Mouse (Mus musculus): ENCODE results near the gene Sec23b. TPM values are rescaled to one million over a fixed set of nuclear protein-coding genes. Genes with fewer than 3 reads are reported as not detected.
A peak's percentile ranks its signal among the peaks of the same experiment; 100 is the strongest.
"Not testable (repeated sequence)": the region's sequence is repeated elsewhere in the genome, so short reads cannot be mapped to it uniquely, and the experiment has no call there.

The Sec23b gene
- total and polyA plus RNA-seq, 2 experiments from 2014 or later, result 59.9 to 71.1 TPM

DNA sequence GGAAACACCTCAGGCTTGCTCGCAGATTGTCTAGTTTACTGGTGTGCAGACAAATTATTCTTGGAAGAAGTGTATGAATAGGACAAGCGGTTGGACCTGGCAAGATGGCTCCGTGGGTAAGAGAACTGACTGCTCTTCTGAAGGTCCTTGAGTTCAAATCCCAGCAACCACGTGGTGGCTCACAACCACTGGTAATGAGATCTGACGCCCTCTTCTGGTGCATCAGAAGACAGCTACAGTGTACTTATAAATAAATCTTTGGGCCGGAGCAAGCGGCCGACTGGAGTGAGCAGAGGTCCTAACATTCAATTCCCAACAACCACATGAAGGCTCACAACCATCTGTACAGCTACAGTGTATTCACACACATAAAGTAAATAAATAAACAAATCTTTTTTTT, 37.0 kb downstream of the Sec23b start:
- H3K9me3 ChIP-seq (ENCODE audit: low read length); H3K27ac ChIP-seq (ENCODE audit: low read depth, low read length); H3K9ac ChIP-seq (replicated peaks; ENCODE audit: low read length, poor library complexity, severe bottlenecking); ATAC-seq (ENCODE audit: low FRiP score); H3K27me3 ChIP-seq (ENCODE audit: insufficient read depth, low read length); H3K4me1 ChIP-seq (ENCODE audit: insufficient read depth, low read length); H3K4me3 ChIP-seq (ENCODE audit: low read depth, low read length); H3K4me2 ChIP-seq (ENCODE audit: low read depth, low read length, poor library complexity, severe bottlenecking); DNase-seq (ENCODE audit: low spot score): not testable (repeated sequence)
- TF ChIP-seq CTCF (IDR thresholded peaks at IDR 0.05), result peak; percentile 28; the same call in 1 of the 2 replicates
- 69% methylated on average over 8 of the region's 8 CpGs for WGBS
- H3K36me3 ChIP-seq (ENCODE audit: insufficient read depth, low read length), result peaks cover 16% of the 10 kb centered on the region

DNA sequence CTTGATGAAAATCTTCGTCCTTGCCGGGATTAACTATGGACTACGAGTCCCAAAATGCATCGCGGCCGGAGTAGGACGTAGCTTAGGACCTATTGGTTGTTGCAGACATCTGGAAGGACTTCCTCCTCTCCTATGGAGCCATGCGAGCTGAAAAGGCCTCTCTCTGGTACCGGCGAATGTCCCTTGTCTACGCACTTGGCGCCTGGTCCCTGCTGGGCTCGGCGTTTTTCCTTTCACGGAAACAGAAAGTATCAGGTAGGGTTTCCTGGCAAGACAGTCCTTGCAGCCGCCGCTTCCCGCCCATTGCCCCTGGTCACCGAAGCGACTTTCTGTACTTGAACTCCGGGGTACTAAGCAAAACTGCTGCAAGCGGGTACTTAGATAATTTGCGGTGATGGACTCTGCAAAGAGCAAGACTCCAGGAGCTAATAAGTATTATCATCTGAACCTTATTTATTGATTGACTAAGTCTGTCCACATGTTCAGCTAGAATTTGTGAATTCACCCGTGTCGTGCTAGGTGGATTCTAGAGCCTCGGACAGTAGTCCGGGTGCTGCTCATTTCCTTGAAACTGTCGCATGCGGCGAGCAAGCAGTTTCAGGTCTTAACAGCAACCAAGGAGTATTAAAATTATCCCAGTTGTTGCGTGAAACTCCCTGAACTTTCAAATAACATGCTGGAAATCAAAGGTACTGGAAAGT, 38.1 kb downstream of the Sec23b start, which contains the start of gene Smim26:
Gene Smim26, plus strand, starts transcription at position 104 of the 701 bp plus-strand sequence.
- under 1% methylated on average over 31 of the region's 31 CpGs for WGBS
- TF ChIP-seq CTCF (IDR thresholded peaks at IDR 0.05), result no peak
- no peaks in the 10 kb centered on the region; the same call in 1 of the 2 replicates for H3K4me1 ChIP-seq (ENCODE audit: insufficient read depth, low read length)
- H3K27me3 ChIP-seq (ENCODE audit: insufficient read depth, low read length), result no peaks in the 10 kb centered on the region
- H3K9me3 ChIP-seq (ENCODE audit: low read length), result no peaks in the 10 kb centered on the region
- DNase-seq (ENCODE audit: low spot score) (peak; percentile 93), ATAC-seq (ENCODE audit: low FRiP score) (peak; percentile 93)
- H3K36me3 ChIP-seq (ENCODE audit: insufficient read depth, low read length), result peaks cover 6% of the 10 kb centered on the region; the same call in 1 of the 2 replicates
- peak within 1 kb of the TSS; percentile 58 for H3K9ac ChIP-seq (replicated peaks; ENCODE audit: low read length, poor library complexity, severe bottlenecking)
- peak within 1 kb of the TSS; percentile 51 for H3K4me3 ChIP-seq (ENCODE audit: low read depth, low read length)
- H3K27ac ChIP-seq (ENCODE audit: low read depth, low read length), result no peak within 1 kb of the TSS
- H3K4me2 ChIP-seq (ENCODE audit: low read depth, low read length, poor library complexity, severe bottlenecking), result peak within 1 kb of the TSS; percentile 54

- Histone ChIP-seq H3K4me1 (ENCODE audit: insufficient read depth, low read length) (no peaks in the 10 kb centered on the region; the same call in 1 of the 2 replicates), H3K9me3 (ENCODE audit: low read length) (no peaks in the 10 kb centered on the region), H3K27me3 (ENCODE audit: insufficient read depth, low read length) (no peaks in the 10 kb centered on the region), H3K4me3 (ENCODE audit: low read depth, low read length) (no peak overlapping the region), H3K9ac (replicated peaks; ENCODE audit: low read length, poor library complexity, severe bottlenecking) (no peak overlapping the region), H3K36me3 (ENCODE audit: insufficient read depth, low read length) (no peaks in the 10 kb centered on the region), H3K27ac (ENCODE audit: low read depth, low read length) (no peak overlapping the region), H3K4me2 (ENCODE audit: low read depth, low read length, poor library complexity, severe bottlenecking) (no peak overlapping the region)
- 79% methylated on average over 2 of the region's 2 CpGs for WGBS
- no peak for TF ChIP-seq CTCF (IDR thresholded peaks at IDR 0.05)
- DNase-seq (ENCODE audit: low spot score), result no peak
- ATAC-seq (ENCODE audit: low FRiP score), result no peak
Observed at GRCm38 (mm10) chr2:144598006-144598405, 42.0 kb downstream of the Sec23b start.

GRCm38 (mm10) chr2:144599831-144600687, 44.0 kb downstream of the Sec23b start, which contains the start of gene Dtd1:
TSS of gene Dtd1 (plus strand) at chr2:144599897.
- Histone ChIP-seq H3K27me3 (ENCODE audit: insufficient read depth, low read length) (no peaks in the 10 kb centered on the region), H3K27ac (ENCODE audit: low read depth, low read length) (peak within 1 kb of the TSS; percentile 77), H3K36me3 (ENCODE audit: insufficient read depth, low read length) (no peaks in the 10 kb centered on the region; the same call in 1 of the 2 replicates), H3K9ac (replicated peaks; ENCODE audit: low read length, poor library complexity, severe bottlenecking) (peak within 1 kb of the TSS; percentile 79), H3K4me1 (ENCODE audit: insufficient read depth, low read length) (no peaks in the 10 kb centered on the region), H3K4me3 (ENCODE audit: low read depth, low read length) (peak within 1 kb of the TSS; percentile 51), H3K9me3 (ENCODE audit: low read length) (no peaks in the 10 kb centered on the region), H3K4me2 (ENCODE audit: low read depth, low read length, poor library complexity, severe bottlenecking) (peak within 1 kb of the TSS; percentile 53)
- 2% methylated on average over 50 of the region's 50 CpGs for WGBS
- TF ChIP-seq CTCF (IDR thresholded peaks at IDR 0.05), result peak; percentile 88
- DNase-seq (ENCODE audit: low spot score), result peak; percentile 88
- ATAC-seq (ENCODE audit: low FRiP score), result peak; percentile 90

GRCm38 (mm10) chr2:144601576-144601975, 45.5 kb downstream of the Sec23b start:
- ATAC-seq (ENCODE audit: low FRiP score) (no peak), DNase-seq (ENCODE audit: low spot score) (no peak)
- TF ChIP-seq CTCF (IDR thresholded peaks at IDR 0.05), result no peak
- H3K4me1 ChIP-seq (ENCODE audit: insufficient read depth, low read length), result no peaks in the 10 kb centered on the region
- H3K36me3 ChIP-seq (ENCODE audit: insufficient read depth, low read length), result peaks cover 3% of the 10 kb centered on the region; the same call in 1 of the 2 replicates
- 96% methylated on average over 1 of the region's 1 CpGs for WGBS
- H3K4me3 ChIP-seq (ENCODE audit: low read depth, low read length), result no peak overlapping the region
- H3K27me3 ChIP-seq (ENCODE audit: insufficient read depth, low read length), result no peaks in the 10 kb centered on the region
- H3K27ac ChIP-seq (ENCODE audit: low read depth, low read length), result no peak overlapping the region
- H3K4me2 ChIP-seq (ENCODE audit: low read depth, low read length, poor library complexity, severe bottlenecking), result no peak overlapping the region
- H3K9ac ChIP-seq (replicated peaks; ENCODE audit: low read length, poor library complexity, severe bottlenecking), result no peak overlapping the region
- no peaks in the 10 kb centered on the region for H3K9me3 ChIP-seq (ENCODE audit: low read length)
